Mouse (Mus musculus) heart, postnatal 0 days (tissue): Measurements from ENCODE around the gene Dynlrb1.

ENCODE experiments used
- CTCF ChIP-seq: IDR thresholded peaks from 2 replicates; pipeline ENCODE4 v1.5.1; 2016; ENCODE audit warnings: antibody characterized with exemption, control low read depth, low read depth
- EP300 ChIP-seq: IDR thresholded peaks from 2 replicates; pipeline ENCODE4 v1.6.1; 2016; ENCODE audit warnings: antibody characterized with exemption, low read depth

DNA sequence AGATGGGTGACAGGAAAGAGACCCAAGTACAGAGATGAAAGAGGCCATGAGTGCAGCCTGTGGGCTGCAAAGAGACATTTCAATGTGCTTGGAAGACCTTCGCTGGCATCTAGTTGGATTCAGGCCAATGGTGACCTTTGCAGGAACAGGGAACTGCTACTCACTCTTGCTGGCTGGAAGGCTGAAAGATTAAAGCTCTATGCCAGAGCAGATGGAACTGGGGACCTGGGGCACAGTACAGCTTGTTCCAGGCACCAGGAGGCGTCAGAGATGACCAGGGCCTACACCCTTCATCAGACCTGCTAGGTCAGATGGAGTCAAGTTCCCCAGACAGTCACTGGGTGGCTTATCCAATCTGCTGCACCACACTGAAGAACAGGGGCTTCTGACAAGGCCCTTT lies 57.0 kb downstream of the Dynlrb1 start:
- peak; percentile 41 for TF ChIP-seq CTCF
- peak; percentile 82 for TF ChIP-seq EP300
